Mouse (Mus musculus) gastrocnemius, postnatal 4 days (tissue): ENCODE measurements around the gene Wnk2. TPM values are rescaled to one million over a fixed set of nuclear protein-coding genes. Genes with fewer than 3 reads are reported as not detected.
A peak's percentile ranks its signal among the peaks of the same experiment; 100 is the strongest.
"Not testable (repeated sequence)": the region's sequence is repeated elsewhere in the genome, so short reads cannot be mapped to it uniquely, and the experiment has no call there.

Experiments used
- DNase-seq, 2 experiments: peaks; one replicate each; pipeline ENCODE4 v3.0.0; 2021 to 2022; ENCODE audit warnings: low spot score in 2 of 2, mixed read lengths in 2 of 2
- total RNA-seq, 2 experiments: library from RNA; stranded (reverse); gene quantifications; 2 replicates each; pipeline ENCODE4 v1.2.3; 2021

Gene Wnk2
- total RNA-seq, 2 experiments from 2014 or later = 53.8 to 57.2 TPM

- DNase-seq = no peak
These were observed 51.0 kb downstream of the Wnk2 start for GRCm38 (mm10) chr13:49096826-49097225.

DNA sequence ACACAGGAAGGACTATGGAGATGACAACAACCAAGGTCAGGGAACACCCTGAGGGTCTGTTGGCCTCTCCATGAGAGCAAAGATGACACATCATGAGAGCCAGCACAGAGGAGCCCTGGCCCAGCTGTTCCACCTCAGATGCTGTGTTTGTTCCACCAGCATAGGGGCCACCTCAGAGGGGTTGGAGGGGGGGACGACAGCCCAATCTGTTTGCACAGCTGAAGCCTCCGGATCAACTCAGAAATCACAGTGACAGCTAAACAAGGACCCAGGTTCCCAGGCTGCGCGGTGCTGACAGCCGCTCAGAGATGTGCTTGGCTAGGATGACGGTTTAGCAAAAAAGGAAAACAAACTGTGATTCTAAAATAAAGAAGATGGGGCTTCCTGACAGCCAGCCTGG, 53.1 kb downstream of the Wnk2 start:
- DNase-seq = no peak

GRCm38 (mm10) chr13:49093471-49093891, 54.3 kb downstream of the Wnk2 start:
- DNase-seq = no peak

DNA sequence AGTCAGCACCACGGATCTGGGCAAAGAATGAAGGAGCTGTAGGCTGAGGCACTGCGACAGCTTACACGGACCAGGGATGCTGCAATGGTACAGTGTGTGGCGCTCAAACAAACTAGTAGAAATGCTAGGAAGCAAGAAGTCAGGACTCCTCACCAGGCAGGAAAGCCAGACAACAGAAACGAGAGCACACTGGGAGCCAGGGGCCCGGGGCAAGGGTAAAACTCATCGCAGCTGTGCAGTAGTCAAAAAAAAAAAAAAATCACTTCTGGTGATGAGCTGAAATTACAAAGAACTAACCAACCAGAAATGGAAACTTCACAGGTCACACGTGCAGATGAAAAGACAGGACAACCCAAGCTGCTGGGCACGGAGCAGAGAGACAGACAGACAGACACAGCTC, 55.2 kb downstream of the Wnk2 start:
- DNase-seq = no peak

DNA sequence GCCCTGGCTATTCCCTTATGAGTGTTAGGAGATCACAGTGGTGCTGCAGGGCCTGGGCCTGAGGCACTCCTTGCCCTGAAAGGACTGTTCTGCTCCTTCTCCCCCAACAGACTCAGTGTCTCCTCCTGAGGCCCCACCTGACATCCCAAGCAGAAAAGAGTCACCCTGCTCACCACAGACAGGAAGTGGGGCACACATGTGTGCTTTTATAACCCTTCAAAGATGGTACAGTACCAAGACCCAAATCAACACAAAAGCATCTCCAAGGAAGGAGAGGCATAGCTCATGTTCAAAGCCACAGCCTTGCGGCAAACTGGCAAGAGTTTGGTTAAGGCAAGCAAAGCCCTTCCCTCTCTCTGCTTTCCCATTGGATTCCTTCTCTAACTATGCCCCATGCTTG, 57.6 kb downstream of the Wnk2 start:
- no peak for DNase-seq

- no peak for DNase-seq
These were observed 58.9 kb downstream of the Wnk2 start for GRCm38 (mm10) chr13:49088874-49089273.

- DNase-seq = peak in 1 of 2 experiments; percentile 21
These were observed 60.4 kb downstream of the Wnk2 start for GRCm38 (mm10) chr13:49087420-49087819.

DNA sequence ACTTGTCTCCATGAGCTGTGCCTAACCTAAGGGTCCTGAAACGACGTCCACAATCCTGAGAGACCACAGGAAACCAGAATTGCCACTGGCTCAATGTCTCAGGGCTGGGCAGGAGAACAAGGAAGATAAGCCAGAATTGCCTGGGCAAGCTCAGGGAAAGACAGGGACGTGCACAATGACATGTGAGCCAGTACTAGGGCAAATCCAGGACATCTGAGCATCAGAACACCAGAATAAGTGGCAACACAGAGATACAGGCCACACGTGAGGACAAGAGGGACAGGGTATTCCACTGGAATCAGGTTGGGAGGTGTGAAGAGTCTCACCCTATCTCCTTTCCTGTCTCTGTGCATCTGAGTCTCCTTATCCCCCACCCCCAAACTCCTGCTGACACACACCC, 61.4 kb downstream of the Wnk2 start:
- DNase-seq = no peak

DNA sequence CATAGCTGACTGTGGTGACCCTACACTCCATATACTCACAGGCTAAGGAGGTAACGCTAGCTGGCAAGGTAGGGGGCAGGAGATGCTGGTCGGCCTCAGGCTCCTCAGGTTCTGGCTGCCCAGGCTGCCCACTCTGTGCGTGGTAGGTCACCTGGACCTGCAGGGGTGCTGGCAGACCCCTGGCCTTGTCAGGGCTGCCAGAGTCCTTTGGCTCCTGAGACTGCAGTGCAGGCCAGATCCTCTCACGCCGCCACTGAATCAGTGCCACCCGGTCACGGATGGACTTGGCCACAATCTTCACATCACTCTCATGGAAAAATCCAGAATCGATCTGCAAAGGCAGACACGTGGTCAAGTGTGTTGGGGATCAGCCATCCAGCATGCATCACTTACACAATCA, 62.6 kb downstream of the Wnk2 start:
- DNase-seq = no peak

DNA sequence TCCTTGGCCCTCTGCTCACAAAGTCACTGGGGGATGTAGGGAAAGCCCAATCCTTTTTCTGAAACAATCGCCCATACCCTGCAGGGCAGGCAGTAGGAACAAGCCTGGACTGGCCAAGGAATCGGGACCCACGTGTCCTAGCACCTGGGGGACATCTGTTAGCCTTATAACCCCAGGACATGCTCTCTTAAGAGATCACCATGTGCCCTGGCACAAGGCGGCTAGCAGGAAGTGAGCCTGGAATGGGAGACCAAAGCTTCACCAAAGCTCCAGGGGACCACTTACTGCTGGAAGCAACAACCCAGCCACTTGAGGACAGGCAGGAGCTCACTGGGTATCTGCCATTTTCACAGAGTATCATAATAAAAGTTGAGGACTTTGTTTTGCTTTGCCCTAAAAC, 63.0 kb downstream of the Wnk2 start:
- no peak for DNase-seq

DNA sequence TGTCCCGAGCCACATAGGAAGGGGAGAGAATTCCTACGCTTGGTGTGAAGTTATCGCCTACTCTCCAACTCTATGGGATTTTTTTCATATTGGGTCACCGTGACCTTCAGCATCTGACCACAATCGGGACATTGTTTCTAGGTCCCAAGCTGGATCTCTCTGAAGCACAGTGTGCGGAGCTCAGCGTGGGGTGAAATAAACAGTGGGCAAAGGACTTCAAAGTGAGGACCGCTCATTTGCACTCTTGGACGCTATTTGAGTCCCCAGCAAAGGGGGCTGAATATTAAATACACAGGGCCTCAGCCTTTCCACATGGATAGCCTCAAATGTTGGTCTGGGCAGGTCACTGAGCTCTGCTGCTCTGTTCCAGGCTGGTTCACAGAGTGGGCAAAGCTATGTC, 63.9 kb downstream of the Wnk2 start:
- DNase-seq = no peak

GRCm38 (mm10) chr13:49082151-49082879, 65.5 kb downstream of the Wnk2 start:
- no peak for DNase-seq

DNA sequence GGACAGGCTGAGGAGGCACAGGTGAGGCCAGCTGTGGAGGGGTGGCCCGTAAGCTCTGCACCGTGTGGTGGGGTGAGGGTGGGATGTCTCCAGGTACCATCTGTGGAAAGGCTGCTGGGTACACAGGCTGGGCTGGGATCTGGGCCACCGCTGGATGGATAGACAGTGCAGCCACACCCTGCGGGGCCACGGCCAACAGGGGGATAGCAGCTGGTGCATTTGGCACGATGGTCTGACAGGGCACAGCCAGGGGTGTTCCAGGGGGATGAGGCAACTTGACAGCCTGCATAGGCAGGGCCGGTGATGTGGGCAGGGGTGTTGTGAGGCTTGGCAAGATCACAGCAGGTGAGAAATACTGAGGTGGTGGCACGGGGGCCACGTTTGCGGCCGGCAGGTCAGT, 71.6 kb downstream of the Wnk2 start:
- peak in 1 of 2 experiments; percentile 24 for DNase-seq

GRCm38 (mm10) chr13:49075377-49075776, 72.4 kb downstream of the Wnk2 start:
- no peak for DNase-seq

DNA sequence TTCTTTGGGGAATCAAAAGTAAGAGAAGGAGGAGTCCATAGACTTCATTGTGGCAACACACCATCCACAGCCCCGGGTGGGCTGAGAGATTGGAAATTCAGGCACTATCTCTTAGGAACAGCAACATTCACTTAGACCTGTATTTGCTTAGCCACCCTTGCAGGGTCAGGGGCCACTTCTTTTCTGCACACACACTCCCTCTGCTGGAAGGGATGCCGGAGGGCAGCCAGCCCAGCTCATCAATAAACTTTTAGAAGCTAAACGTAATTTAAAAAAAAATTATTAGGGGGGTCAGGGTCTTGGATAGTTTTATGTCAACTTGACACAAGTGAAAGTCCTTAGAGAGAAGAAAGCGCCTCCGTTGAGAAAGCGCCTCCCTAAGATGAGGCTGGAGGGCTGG, 74.5 kb downstream of the Wnk2 start:
- DNase-seq = no peak

- DNase-seq = no peak
These were observed 76.0 kb downstream of the Wnk2 start for GRCm38 (mm10) chr13:49071861-49072260.

- no peak for DNase-seq
These were observed 77.8 kb downstream of the Wnk2 start for GRCm38 (mm10) chr13:49069979-49070378.

DNA sequence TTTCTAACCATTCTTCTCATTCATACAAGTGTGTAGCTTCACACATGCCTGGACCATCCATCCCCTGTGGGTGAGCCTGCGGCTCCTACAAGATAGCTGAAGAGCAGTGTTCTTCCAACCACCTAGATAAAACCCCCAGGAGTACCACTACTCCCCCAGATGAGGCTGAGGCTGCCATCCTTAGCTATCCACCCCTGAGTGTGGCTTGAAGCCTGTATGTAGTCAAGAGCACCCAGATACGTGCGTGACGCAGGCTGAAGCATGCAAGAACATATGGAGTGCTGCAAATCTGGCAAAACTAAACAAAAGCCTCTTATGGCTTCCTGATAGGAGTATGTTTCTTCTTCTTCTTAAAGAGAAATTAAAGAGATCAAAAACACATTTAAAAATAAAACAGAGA, 78.4 kb downstream of the Wnk2 start:
- no peak for DNase-seq

- no peak for DNase-seq
These were observed 83.6 kb downstream of the Wnk2 start for GRCm38 (mm10) chr13:49064257-49064656.

- DNase-seq = no peak
These were observed 87.4 kb downstream of the Wnk2 start for GRCm38 (mm10) chr13:49060456-49060855.

DNA sequence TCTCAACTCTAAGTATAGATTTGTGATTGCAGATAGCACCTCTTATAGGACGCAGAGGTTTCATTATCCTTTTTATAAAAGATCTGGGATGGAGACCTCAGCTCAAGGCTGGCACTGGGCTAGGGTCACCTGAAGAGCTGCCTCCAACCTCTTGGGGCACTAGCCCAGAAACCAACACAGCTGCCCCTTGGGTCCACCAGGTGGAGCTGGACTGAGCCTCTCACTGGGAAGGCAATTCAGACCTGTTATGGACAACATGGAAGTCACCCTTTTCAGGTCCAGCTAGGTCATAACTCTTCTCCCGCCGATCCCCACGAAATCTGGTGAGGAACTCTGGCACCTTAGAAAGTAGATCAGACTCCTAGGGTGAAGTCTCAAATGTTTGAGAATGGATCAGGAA, 89.3 kb downstream of the Wnk2 start:
- no peak for DNase-seq

DNA sequence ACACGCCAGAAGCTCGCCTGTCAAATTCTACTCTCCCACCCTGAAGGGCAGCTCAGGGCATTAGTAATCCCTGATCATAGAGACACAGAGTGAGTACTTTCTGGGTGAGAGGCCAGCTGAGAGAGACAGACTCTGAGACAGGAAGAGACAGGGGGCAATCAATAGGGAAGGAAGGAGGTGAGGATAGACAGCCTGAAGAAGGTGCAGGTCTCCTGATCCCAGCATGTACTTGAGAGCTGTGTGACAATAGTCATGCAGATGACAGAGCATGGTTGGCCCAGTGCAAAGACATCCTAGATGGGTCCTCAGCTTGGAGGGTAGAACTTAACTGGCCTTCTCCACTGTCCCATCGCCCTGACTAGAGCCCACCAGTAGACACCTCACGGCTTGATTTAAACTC, 91.5 kb downstream of the Wnk2 start:
- no peak for DNase-seq

DNA sequence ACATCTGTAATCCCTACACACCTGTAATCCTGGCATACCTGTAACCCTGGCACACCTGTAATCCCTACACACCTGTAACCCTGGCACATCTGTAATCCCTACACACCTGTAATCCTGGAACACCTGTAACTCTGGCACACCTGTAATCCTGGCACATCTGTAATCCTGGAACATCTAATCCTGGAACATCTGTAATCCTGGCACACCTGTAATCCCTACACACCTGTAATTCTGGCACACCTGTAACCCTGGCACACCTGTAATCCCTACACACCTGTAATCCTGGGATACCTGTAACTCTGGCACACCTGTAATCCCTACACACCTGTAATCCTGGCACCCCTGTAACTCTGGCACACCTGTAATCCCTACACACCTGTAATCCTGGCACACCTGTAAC, 93.1 kb downstream of the Wnk2 start:
- DNase-seq = not testable (repeated sequence)

DNA sequence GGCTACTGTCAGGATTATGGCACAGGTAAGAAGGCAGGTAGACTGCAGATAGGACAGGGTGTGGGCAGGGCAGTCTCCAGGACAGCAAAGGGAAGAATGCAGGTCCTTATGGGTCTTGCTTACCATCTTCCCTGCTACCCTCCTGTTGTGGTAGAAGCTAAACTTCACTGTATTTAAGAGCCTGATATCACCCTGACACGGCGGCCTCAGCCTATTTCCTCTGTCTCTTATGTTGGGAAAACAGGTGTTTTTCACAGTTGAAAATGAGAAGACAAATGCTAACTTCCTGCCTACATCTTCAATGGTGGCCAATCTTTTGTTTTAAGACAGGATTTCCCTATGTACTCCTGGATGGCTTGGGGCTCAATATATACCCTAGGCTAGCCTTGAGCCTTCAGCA, 94.5 kb downstream of the Wnk2 start:
- no peak for DNase-seq
